Mouse (Mus musculus) E14TG2a.4 (cell line): ENCODE results near the gene Timm17b.

Experiments used
- CTCF ChIP-seq: conservative IDR thresholded peaks from 2 replicates; pipeline ENCODE4 v1.5.1; 2014; ENCODE audit warnings: low read length
- POU5F1 ChIP-seq: IDR thresholded peaks from 2 replicates; pipeline ENCODE4 v1.6.1; 2014; ENCODE audit warnings: low read length, borderline replicate concordance

DNA sequence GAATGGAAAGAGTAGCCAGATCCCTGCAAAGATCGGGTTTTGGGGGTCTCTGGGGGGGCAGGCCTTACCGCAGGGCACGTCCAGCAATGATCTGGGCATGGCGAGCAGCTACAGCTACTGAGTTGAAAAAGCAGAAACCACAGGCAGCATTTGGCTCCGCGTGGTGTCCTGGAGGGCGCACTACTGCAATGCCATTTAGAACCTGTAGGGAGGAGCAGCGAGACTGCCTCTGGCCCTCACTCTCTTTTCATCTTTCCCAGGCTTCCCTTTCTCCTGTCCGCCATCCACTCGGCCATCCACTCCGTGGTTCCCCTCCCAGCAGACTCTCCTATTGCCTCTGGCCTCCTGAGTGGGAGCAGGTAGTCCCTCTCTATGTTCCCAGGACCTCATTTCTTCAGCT is 37.7 kb downstream of the Timm17b start:
- TF ChIP-seq CTCF (peak; percentile 42), POU5F1 (no peak)
